Mouse (Mus musculus) hindbrain, embryonic 15.5 days (tissue): ENCODE measurements around the gene Cfap43. TPM values are rescaled to one million over a fixed set of nuclear protein-coding genes. Genes with fewer than 3 reads are reported as not detected.

ENCODE experiments used
- ATAC-seq: fragments of 200-750 bp; cut with Nextera tagmentation; 2 replicates; pipeline ENCODE4 v1.8.0; 2017; ENCODE audit warnings: low read depth, moderate number of reproducible peaks, moderate TSS enrichment; ENCODE audit not compliant: low FRiP score
- H3K27ac ChIP-seq: fragments of 300-500 bp; sonication (generic); replicated peaks from 2 replicates; pipeline ENCODE4 v1.5.1; 2015; ENCODE audit warnings: mild to moderate bottlenecking, inconsistent platforms
- H3K27me3 ChIP-seq: fragments of 300-500 bp; sonication (generic); 2 replicates; pipeline ENCODE4 v1.6.1; 2015; ENCODE audit warnings: control low read depth, inconsistent platforms
- H3K36me3 ChIP-seq: fragments of 300-500 bp; sonication (generic); 2 replicates; pipeline ENCODE4 v1.6.1; 2015; ENCODE audit warnings: control low read depth, inconsistent platforms
- H3K4me1 ChIP-seq: fragments of 300-500 bp; sonication (generic); replicated peaks from 2 replicates; pipeline ENCODE4 v1.6.1; 2015; ENCODE audit warnings: control low read depth, inconsistent platforms
- H3K4me2 ChIP-seq: fragments of 300-500 bp; sonication (generic); 2 replicates; pipeline ENCODE4 v1.6.1; 2015; ENCODE audit warnings: moderate library complexity, mild to moderate bottlenecking, inconsistent platforms
- H3K4me3 ChIP-seq: fragments of 300-500 bp; sonication (generic); 2 replicates; pipeline ENCODE4 v1.5.1; 2015; ENCODE audit warnings: mild to moderate bottlenecking, inconsistent platforms
- H3K9ac ChIP-seq: fragments of 300-500 bp; sonication (generic); 2 replicates; pipeline ENCODE4 v1.6.1; 2015; ENCODE audit warnings: inconsistent platforms
- H3K9me3 ChIP-seq: fragments of 300-500 bp; sonication (generic); 2 replicates; pipeline ENCODE4 v1.6.1; 2016; ENCODE audit warnings: control low read depth, inconsistent platforms
- WGBS: fragments of 180-500 bp; shearing (Covaris S2); methylation state at CpG from one replicate; pipeline ENCODE4 v1.1.7; 2015; 5-methylcytosine and 5-hydroxymethylcytosine counted together
- polyA plus RNA-seq: library from polyadenylated mRNA; unstranded; fragments of >200 nt; fragmentation: Nextera tagmentation; extraction: Ambion mirVana; gene quantifications from 2 replicates; pipeline ENCODE4 v1.2.1, GENCODE M21; 2015

Gene Cfap43
- polyA plus RNA-seq, 1 experiment from 2014 or later = 2.3 TPM

DNA sequence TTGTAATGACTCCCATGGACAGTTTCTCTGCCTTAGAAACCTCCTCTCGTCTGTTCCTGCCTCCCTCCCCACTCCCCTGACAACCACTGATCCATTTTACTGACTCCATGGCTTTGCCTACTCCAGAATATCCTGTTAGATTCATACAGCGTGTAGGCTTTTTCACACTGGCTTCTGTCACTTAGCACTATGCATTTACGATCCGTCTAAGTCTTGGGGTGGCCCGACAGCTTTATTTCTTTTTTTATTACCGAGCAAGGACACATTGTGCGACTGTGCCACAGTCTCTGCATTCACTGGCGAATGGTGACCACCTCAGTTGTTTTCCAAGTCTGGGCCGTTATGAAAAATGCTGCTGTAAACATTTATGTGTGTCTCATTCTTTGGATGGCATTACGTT, 120.5 kb downstream of the Cfap43 start:
- no peak for ATAC-seq
- no peak overlapping the region for H3K4me2 ChIP-seq
- no peak overlapping the region for H3K9ac ChIP-seq
- H3K36me3 ChIP-seq = no peaks in the 10 kb centered on the region
- H3K27me3 ChIP-seq = no peaks in the 10 kb centered on the region
- H3K27ac ChIP-seq = no peak overlapping the region
- WGBS = 73% methylated on average over 10 of the region's 10 CpGs
- H3K4me1 ChIP-seq = no peaks in the 10 kb centered on the region
- H3K4me3 ChIP-seq = no peak overlapping the region
- H3K9me3 ChIP-seq = no peaks in the 10 kb centered on the region

DNA sequence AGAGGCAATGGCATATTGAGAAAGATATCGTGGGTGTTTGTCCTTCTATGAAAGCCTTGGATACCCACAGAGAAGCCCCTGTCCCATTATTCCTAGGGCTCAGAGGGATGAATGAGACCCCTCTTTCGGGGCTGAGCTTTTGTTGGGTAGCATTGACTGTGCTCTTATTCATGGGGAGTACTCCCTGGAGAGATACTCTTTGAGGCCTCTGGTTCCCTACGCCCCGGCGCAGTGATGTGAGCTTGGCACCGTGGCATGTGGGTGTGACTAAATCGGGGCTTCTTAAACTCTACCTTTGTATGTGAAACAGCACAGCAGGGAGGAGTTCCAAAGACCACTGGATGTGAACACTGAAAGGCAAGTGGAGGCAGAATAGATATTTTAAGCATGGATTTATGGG, 122.4 kb downstream of the Cfap43 start:
- ATAC-seq = no peak
- no peak overlapping the region for H3K9ac ChIP-seq
- no peaks in the 10 kb centered on the region for H3K9me3 ChIP-seq
- H3K4me1 ChIP-seq = no peaks in the 10 kb centered on the region
- H3K27me3 ChIP-seq = no peaks in the 10 kb centered on the region
- 12% methylated on average over 7 of the region's 7 CpGs for WGBS
- H3K36me3 ChIP-seq = no peaks in the 10 kb centered on the region
- H3K4me3 ChIP-seq = no peak overlapping the region
- no peak overlapping the region for H3K27ac ChIP-seq
- H3K4me2 ChIP-seq = no peak overlapping the region

DNA sequence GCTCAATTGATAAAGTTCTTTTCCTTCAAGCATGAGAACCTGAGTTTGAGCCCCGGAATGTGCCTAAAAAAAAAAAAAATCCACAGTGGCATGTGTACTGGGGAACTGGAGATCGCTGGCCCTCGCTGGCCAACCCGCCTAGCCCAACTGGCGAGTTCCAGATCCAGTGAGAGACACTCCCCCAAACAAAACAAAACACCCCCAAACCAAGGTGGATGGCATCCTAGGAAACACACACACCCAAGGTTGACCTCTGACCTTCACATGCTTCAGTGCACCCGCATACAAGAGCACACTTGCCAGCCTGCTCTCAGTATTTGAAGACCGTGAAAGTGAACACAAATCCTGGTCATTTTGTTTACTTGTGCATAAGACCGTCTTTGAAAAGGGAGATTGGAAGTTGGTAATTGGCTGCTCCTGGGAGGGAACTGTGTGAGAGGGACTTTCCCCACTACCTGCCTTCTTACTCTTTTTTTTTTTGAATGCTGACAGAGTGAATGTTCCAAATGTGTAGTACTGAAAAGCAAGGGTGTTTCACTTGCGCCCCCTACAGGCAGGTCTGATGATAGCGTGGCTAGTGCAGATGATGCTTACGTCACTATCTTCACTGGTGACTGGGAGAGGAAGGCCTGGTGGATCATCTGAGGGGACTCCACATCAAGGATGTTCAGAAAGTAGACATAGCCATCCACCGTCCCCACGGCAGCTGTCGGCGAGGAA, 123.9 kb downstream of the Cfap43 start:
- Histone ChIP-seq H3K36me3 (no peaks in the 10 kb centered on the region), H3K4me2 (no peak overlapping the region), H3K4me1 (no peaks in the 10 kb centered on the region), H3K4me3 (no peak overlapping the region), H3K27me3 (no peaks in the 10 kb centered on the region), H3K9me3 (no peaks in the 10 kb centered on the region), H3K9ac (no peak overlapping the region), H3K27ac (no peak overlapping the region)
- WGBS = 31% methylated on average over 15 of the region's 15 CpGs
- ATAC-seq = no peak

DNA sequence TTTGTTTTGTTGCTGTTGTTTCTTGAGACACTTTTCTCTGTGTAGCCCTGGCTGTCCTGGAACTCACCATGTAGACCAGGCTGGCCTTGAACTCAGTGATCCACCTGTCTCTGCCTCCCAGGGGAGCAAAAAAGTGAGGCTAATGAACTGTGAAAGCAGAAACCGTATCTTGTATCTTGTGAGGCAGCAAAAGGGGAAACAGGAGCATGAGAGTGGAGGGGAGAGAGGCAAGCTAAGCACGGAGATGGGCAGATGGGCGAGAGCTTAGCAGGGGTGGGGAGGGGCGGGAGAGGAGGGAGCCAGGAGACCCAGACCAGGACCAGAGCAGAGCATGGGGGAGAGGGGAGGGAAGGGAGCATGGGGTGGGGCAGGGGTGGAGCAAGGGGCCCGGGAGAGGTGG, 124.8 kb downstream of the Cfap43 start:
- no peak overlapping the region for H3K4me3 ChIP-seq
- no peaks in the 10 kb centered on the region for H3K36me3 ChIP-seq
- no peak for ATAC-seq
- H3K9ac ChIP-seq = no peak overlapping the region
- no peaks in the 10 kb centered on the region for H3K9me3 ChIP-seq
- 10% methylated on average over 3 of the region's 5 CpGs for WGBS
- no peaks in the 10 kb centered on the region for H3K27me3 ChIP-seq
- H3K4me1 ChIP-seq = no peaks in the 10 kb centered on the region
- no peak overlapping the region for H3K4me2 ChIP-seq
- H3K27ac ChIP-seq = no peak overlapping the region

DNA sequence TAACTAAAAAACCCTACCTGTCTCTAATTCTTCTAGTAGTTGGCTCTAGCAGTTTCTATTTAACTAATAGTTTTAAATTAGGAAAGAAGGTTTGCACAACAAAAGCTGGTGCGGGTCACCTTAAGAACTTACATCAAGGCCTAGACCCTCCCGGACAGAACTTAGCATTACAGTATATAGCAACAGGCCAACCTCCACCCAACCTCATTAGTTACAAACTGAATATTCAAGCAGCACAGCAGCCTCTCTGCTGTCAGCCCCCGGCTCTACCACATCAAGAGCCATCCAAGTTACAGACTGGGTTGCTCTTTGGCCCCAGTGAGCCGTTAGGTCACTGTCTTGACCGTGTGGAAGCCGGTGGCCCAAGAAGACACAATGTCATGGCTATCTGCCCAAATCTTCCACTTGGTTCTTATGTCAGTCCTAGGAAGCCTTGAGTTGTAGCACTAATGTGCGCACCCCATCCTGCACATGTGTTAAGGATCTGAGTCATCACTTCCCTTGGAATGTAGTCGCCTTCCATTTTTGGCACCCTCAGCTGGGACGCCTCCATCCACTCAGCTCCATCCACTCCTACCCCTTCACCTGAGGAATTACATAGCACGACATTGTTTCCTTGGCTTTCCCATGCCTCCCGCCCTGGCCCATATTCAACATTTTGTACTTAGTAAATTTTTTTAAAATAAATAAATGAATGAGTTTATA, 128.6 kb downstream of the Cfap43 start:
- no peaks in the 10 kb centered on the region for H3K4me1 ChIP-seq

DNA sequence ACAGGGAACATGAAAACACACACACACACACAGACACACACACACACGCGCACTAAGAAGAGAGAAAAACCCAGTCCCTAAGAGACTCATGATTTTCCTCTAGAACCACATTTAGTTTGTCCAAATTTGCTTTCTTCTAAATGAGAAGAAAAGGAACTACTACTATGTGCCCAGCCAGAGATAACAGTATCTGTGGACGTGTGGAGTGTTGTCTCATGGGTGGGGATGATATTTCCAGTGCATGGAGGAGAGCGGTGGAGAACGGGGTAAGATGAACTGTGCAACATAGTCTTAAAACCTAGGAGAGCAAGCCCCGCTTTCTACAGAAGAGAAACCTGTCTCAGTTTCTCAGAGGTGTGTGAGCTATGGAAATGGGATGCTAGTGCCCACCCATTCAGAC, 135.2 kb downstream of the Cfap43 start:
- H3K9ac ChIP-seq = no peak overlapping the region
- H3K27me3 ChIP-seq = no peaks in the 10 kb centered on the region
- 94% methylated on average over 6 of the region's 6 CpGs for WGBS
- ATAC-seq = no peak
- no peak overlapping the region for H3K4me2 ChIP-seq
- H3K9me3 ChIP-seq = no peaks in the 10 kb centered on the region
- H3K27ac ChIP-seq = no peak overlapping the region
- no peak overlapping the region for H3K4me3 ChIP-seq
- H3K4me1 ChIP-seq = no peaks in the 10 kb centered on the region
- H3K36me3 ChIP-seq = no peaks in the 10 kb centered on the region

More for the DNA sequence above, 128.6 kb downstream of the Cfap43 start:
- Histone ChIP-seq H3K4me3 (no peak overlapping the region), H3K27ac (no peak overlapping the region), H3K36me3 (no peaks in the 10 kb centered on the region), H3K9me3 (no peaks in the 10 kb centered on the region), H3K4me2 (no peak overlapping the region), H3K9ac (no peak overlapping the region), H3K27me3 (no peaks in the 10 kb centered on the region)
- WGBS = 93% methylated on average over 11 of the region's 11 CpGs
- no peak for ATAC-seq

DNA sequence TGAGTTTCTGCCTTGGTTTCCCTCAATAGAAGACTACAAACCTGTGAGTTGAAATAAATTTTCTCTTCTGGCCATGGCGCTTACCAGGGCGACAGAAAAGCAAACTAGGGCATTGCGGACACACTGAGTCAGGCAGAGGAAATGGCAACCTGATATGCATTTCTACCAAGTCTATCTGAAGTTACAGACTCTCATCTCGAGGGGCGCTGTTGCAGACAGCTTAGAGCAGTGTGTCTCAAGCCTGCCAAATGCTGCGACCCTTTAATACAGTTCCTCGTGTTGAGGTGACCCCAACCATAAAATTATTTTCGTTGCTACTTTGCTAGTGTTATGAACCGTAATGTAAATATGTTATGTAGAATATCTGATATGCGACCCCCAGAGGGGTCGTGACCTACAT, 138.1 kb downstream of the Cfap43 start:
- no peak overlapping the region for H3K27ac ChIP-seq
- no peaks in the 10 kb centered on the region for H3K27me3 ChIP-seq
- H3K4me3 ChIP-seq = no peak overlapping the region
- ATAC-seq = no peak
- H3K9me3 ChIP-seq = no peaks in the 10 kb centered on the region
- no peaks in the 10 kb centered on the region for H3K36me3 ChIP-seq
- no peak overlapping the region for H3K4me2 ChIP-seq
- WGBS = 76% methylated on average over 11 of the region's 11 CpGs
- no peaks in the 10 kb centered on the region for H3K4me1 ChIP-seq
- no peak overlapping the region for H3K9ac ChIP-seq

DNA sequence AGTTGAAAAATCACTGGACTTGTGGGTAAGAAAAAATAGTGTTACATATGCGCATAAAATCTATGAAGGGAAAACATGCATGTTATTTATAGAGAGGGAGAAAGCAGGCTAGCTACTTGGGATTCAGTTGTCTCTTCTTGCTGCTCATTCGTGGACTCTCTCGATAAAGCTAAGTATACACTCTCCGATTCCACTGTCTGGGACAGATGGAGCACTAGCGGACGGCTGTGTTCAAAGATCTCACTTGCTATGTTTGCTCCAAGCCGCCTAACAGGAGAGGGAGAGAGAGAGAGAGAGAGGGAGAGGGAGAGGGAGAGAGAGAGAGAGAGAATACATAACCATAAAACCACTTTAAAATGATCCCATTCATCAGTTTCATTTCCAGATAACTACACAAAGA, 138.9 kb downstream of the Cfap43 start:
- Histone ChIP-seq H3K4me3 (no peak overlapping the region), H3K4me1 (no peaks in the 10 kb centered on the region), H3K27ac (no peak overlapping the region), H3K9ac (no peak overlapping the region), H3K9me3 (no peaks in the 10 kb centered on the region), H3K36me3 (no peaks in the 10 kb centered on the region), H3K4me2 (no peak overlapping the region), H3K27me3 (no peaks in the 10 kb centered on the region)
- ATAC-seq = no peak
- WGBS = 83% methylated on average over 7 of the region's 7 CpGs

DNA sequence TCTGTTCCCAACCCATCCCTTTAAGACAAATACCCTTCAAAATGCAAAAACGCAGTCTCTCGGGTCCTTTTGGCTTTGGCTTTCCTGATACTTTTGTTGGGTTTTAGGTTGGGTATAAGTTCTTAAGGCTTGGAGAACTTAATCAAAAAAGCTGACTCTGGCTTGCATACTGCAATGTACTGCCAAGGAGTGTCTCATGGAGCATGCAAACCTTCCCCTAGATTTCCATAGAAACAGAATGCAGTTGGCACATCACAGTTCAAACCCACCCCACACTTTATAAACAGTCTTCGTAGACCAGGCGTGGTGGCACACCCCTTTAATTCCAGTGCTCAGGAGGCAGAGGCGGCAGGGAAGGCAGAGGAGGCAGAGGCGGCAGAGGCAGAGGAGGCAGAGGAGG, 141.2 kb downstream of the Cfap43 start:
- WGBS = 82% methylated on average over 6 of the region's 6 CpGs

DNA sequence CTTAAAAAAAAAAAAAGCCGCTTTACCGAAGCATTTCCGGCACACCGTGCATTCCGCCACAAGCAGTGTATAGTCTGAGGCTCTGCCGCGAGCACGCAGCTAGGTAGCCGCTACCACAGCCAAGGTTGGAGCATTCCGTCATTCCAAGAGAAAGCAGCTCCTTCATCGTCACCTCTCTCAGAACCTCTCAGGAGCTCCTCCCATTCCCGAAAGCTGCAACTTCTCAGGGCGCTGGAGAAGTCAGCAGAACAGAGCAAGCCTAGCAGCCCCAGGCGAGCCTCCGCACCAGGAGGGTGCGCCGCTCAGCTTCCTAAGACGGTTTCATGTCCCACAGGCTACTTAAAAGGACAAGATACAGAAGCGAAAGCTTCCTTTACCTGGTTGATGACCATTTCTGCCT, 163.5 kb downstream of the Cfap43 start:
- no peaks in the 10 kb centered on the region for H3K27me3 ChIP-seq
- H3K9me3 ChIP-seq = no peaks in the 10 kb centered on the region
- no peaks in the 10 kb centered on the region for H3K4me1 ChIP-seq
- no peak overlapping the region for H3K9ac ChIP-seq
- no peak overlapping the region for H3K27ac ChIP-seq
- no peak for ATAC-seq
- H3K36me3 ChIP-seq = no peaks in the 10 kb centered on the region
- H3K4me3 ChIP-seq = no peak overlapping the region
- WGBS = 74% methylated on average over 19 of the region's 19 CpGs
- H3K4me2 ChIP-seq = no peak overlapping the region

More for the DNA sequence above, 141.2 kb downstream of the Cfap43 start:
- Histone ChIP-seq H3K4me2 (no peak overlapping the region), H3K4me1 (no peaks in the 10 kb centered on the region), H3K27me3 (no peaks in the 10 kb centered on the region), H3K4me3 (no peak overlapping the region), H3K27ac (no peak overlapping the region), H3K9ac (no peak overlapping the region), H3K36me3 (no peaks in the 10 kb centered on the region), H3K9me3 (no peaks in the 10 kb centered on the region)
- no peak for ATAC-seq

DNA sequence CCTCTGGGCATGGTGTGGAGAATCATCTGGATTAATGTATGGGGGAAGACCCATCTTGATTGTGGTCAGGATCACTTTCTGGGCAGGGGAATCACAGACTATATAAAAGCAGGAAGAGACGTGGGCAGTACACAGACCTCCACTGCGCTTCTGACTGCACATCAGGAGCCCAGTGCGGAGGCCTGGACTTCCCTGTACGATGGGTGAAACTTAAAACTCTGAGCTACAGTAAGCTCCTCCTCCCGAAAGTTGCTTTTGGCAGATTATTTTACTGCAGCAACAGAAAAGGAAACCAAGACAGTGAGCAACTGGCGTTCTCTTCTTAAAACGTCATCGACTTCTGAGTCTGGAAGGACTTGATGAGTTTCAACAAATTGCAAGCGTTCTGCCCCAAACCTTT, 164.2 kb downstream of the Cfap43 start:
- WGBS = 95% methylated on average over 9 of the region's 9 CpGs
- no peak overlapping the region for H3K4me2 ChIP-seq
- H3K27ac ChIP-seq = no peak overlapping the region
- H3K9ac ChIP-seq = no peak overlapping the region
- no peak overlapping the region for H3K4me3 ChIP-seq
- no peaks in the 10 kb centered on the region for H3K27me3 ChIP-seq
- no peaks in the 10 kb centered on the region for H3K4me1 ChIP-seq
- no peak for ATAC-seq
- no peaks in the 10 kb centered on the region for H3K9me3 ChIP-seq
- no peaks in the 10 kb centered on the region for H3K36me3 ChIP-seq

DNA sequence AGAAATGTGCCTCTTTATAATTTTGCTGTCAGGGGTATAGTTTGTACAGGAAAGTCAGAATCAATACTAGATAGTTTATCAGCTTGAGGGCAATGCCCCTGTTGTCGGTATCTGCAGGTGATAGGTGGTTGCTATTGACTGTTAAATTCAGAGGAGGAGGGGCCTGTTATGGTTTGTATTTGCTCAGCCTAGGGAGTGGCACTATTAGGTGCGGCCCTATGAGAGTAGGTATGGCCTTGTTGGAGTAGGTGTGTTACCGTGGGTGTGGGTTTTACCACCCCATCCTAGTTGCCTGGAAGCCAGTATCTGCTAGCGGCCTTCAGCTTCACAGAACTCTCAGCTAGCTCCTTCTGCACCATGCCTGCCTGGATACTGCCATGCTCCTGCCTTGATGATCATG, 165.2 kb downstream of the Cfap43 start:
- Histone ChIP-seq H3K9me3 (no peaks in the 10 kb centered on the region), H3K27me3 (no peaks in the 10 kb centered on the region), H3K27ac (no peak overlapping the region), H3K4me3 (no peak overlapping the region), H3K9ac (no peak overlapping the region), H3K36me3 (no peaks in the 10 kb centered on the region), H3K4me2 (no peak overlapping the region), H3K4me1 (no peaks in the 10 kb centered on the region)
- no peak for ATAC-seq
- 90% methylated on average over 4 of the region's 4 CpGs for WGBS

DNA sequence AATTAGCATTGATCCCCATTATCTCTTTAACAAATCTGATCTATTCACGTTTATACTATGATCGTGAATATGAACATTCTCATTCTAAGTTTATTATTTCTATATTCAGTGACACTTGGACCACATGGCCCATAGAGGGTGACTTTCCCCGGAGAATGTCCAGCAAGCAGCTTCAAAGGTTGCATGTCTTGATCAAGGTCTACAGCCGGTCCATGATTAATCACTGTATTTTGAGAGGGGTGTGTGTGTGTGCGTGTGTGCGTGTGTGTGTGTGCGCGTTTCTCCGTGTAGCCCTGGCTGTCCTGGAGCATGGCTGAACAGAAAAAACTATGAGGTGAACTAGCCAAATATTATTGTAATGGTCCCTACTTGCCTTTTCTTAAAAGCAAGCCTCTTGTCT, 166.6 kb downstream of the Cfap43 start:
- no peaks in the 10 kb centered on the region for H3K36me3 ChIP-seq
- no peaks in the 10 kb centered on the region for H3K9me3 ChIP-seq
- 95% methylated on average over 9 of the region's 9 CpGs for WGBS
- H3K4me2 ChIP-seq = no peak overlapping the region
- H3K4me3 ChIP-seq = no peak overlapping the region
- no peaks in the 10 kb centered on the region for H3K27me3 ChIP-seq
- H3K4me1 ChIP-seq = no peaks in the 10 kb centered on the region
- no peak overlapping the region for H3K27ac ChIP-seq
- no peak for ATAC-seq
- no peak overlapping the region for H3K9ac ChIP-seq
